Mouse (Mus musculus): Measurements from ENCODE around the gene Nav3.

DNA sequence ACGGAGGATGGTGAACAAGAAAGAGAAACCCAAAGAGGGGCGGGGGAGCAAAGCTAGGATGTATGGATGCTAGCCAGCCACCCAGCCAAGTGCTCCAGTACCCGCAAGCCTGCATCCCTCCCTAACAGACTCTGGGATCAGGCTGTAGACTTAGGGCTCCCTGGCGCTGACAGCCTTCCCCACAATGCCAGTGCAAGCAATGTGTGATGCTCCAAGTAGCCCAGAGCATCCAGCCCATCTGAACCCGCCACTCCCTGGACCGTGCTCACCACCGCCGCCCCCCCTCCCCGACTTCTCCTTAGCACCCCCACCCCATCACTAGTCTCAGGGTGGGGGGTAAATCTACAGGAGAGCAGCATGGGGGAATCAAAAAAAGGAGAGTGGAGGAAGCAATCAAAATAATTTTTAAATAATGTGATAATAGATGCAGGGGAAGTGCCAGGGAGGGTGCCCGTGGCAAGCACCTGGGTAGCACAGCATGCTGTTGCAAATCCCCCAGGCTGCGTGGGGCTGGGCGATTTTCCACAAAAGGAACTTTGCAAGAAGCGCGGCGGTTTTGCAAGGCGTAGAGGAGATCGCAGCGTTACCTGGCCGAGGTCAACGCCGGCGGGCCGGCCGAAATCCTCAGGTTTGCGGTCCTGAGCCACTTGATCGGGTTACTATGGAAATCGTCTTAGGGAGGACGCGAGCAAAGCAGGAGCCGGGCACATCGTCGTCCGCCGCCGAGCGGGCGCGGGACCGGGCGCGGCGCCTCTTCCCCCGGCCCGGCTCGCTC lies 754 bp downstream of the Nav3 start:
- TF ChIP-seq POLR2A (IDR thresholded peaks at IDR 0.05; ENCODE audit: borderline replicate concordance, extremely low read depth, insufficient read depth, insufficient read length, poor library complexity, severe bottlenecking) (peak; percentile 46; the same call in 1 of the 2 replicates), CTCF (IDR thresholded peaks at IDR 0.05; ENCODE audit: borderline replicate concordance, extremely low read depth, insufficient read depth, insufficient read length) (no peak)
